Mouse (Mus musculus): ENCODE measurements at regions not wholly inside any gene's neighbourhood (a gene's known extent, or its start where the extent isn't known, plus 50 kb on each side); places are given as distances from the start of the nearest gene placed in this dataset.
"Not testable (repeated sequence)": the region's sequence is repeated elsewhere in the genome, so short reads cannot be mapped to it uniquely, and the experiment has no call there.

GRCm38 (mm10) chr11:41090391-41090900, 335.3 kb upstream of the Ccng1 start:
- TF ChIP-seq POLR2A (IDR thresholded peaks at IDR 0.05; ENCODE audit: borderline replicate concordance, extremely low read depth, insufficient read depth, insufficient read length, poor library complexity, severe bottlenecking); CTCF (IDR thresholded peaks at IDR 0.05; ENCODE audit: borderline replicate concordance, extremely low read depth, insufficient read depth, insufficient read length): not testable (repeated sequence)
